Mouse (Mus musculus) regulatory T cell (primary cell): ENCODE results near the gene Ccdc85c.

Source experiments
- in situ Hi-C: fragments of 300-600 bp; cut with MboI, MseI; formaldehyde crosslinking; loops from one replicate; pipeline ENCODE4 v1.15.1; 2025; ENCODE audit warnings: high pct_unique_total_duplicates

Ccdc85c gene

DNA sequence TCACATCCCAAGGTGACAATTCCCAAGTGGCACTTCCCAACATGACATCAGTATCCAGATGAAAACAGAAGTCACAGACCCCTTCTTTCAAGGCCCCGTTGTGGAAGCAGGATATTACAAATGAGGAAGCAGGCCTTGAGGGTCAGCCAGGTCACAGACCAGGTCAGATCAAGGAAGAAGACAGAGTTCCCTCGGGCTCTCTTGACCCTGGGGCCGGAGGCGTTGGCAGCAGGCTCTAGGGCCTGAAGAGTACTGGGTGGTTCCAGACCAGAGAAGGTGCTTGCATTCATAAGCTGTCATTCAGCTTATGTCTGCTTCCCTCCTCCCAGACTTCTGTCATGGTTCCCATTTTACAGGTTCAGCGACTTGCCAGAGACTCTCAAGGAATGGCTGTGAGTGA lies 5.5 kb downstream of the Ccdc85c start:
- in situ Hi-C loops, result no loop called here

GRCm38 (mm10) chr12:108268970-108269369 lies 6.3 kb downstream of the Ccdc85c start:
- in situ Hi-C loops, result no loop called here

DNA sequence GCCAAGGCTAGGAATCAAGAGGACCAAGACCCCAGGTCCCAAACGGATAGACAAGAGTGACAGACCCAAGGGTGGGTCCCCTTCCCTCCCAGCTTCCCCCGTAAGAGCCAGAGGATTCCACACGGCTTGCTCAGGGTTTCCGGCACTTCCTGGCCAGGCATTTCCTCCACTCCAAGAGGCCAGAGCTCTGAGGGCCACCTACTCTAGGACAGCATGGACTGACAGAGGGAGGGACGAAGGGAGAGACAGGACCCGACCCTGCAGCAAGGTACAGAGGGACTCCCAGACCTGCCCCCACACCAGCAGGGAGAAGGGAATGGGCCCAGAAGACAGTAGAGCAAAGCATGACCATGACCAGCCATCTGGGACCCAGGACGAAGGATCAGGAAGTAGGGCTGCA lies 7.6 kb downstream of the Ccdc85c start:
- in situ Hi-C loops, result no loop called here

- in situ Hi-C loops, result no loop called here
Observed at GRCm38 (mm10) chr12:108265831-108266619, 9.2 kb downstream of the Ccdc85c start.

- in situ Hi-C loops, result no loop called here
Observed at GRCm38 (mm10) chr12:108264918-108265317, 10.3 kb downstream of the Ccdc85c start.

GRCm38 (mm10) chr12:108260950-108261349 lies 14.3 kb downstream of the Ccdc85c start:
- in situ Hi-C loops, result no loop called here

- in situ Hi-C loops, result no loop called here
Observed at GRCm38 (mm10) chr12:108259322-108260049, 15.7 kb downstream of the Ccdc85c start.

GRCm38 (mm10) chr12:108256734-108257133 lies 18.5 kb downstream of the Ccdc85c start:
- in situ Hi-C loops, result no loop called here

DNA sequence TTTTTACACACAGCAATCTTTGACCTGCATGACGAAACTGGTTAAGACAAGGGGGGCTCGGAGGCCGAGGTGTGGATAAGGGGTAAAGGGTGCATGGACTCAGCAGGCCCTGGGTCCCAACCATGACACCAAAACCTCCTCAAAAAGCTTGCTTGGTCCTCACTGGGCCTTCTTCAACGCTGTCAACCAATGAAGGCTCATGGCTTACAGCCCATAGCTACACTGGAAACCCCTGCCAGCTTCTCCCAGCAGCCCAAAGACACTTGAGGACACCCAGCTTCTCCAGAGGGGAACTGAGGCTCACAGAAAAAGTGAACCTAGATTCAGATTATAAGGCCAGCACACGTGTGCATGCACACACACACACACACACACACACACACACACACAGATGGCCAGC lies 19.3 kb downstream of the Ccdc85c start:
- in situ Hi-C loops, result no loop called here

- in situ Hi-C loops, result no loop called here
Observed at GRCm38 (mm10) chr12:108255511-108255919, 19.7 kb downstream of the Ccdc85c start.

GRCm38 (mm10) chr12:108253042-108253441 lies 22.2 kb downstream of the Ccdc85c start:
- in situ Hi-C loops, result no loop called here

DNA sequence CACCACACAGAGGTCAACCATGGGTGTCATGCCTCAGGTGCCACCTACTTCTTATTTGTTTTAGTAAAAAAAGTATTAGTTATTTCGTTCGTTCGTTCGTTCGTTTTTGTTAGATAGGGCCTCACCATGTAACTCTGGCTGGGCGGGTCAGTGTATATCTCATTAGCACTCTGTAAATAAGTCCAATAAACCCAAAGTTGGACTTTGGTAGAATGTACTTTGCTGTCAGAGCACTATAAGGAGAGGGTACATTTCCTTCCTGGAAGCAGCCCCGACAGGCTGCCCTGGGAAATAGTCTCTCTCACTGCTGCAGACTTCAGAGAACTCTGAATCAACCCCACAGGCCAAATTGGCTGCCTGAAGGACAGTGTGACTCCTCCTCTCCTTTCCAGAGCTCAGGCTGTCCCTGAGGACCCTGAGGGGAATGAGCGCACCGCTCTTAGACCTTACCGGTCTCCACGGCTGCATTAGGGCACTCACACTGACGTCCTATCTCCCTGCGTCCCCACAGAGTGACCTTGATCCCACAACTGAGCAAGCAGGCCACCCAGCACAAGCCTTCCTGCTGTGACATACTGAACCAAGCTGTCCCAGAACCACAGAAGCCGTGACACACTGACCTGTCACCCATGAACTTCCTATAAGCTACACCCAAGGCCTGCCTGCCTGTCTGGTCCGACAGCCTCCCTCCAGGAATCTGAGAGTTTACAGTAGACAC lies 23.2 kb downstream of the Ccdc85c start:
- in situ Hi-C loops, result no loop called here

DNA sequence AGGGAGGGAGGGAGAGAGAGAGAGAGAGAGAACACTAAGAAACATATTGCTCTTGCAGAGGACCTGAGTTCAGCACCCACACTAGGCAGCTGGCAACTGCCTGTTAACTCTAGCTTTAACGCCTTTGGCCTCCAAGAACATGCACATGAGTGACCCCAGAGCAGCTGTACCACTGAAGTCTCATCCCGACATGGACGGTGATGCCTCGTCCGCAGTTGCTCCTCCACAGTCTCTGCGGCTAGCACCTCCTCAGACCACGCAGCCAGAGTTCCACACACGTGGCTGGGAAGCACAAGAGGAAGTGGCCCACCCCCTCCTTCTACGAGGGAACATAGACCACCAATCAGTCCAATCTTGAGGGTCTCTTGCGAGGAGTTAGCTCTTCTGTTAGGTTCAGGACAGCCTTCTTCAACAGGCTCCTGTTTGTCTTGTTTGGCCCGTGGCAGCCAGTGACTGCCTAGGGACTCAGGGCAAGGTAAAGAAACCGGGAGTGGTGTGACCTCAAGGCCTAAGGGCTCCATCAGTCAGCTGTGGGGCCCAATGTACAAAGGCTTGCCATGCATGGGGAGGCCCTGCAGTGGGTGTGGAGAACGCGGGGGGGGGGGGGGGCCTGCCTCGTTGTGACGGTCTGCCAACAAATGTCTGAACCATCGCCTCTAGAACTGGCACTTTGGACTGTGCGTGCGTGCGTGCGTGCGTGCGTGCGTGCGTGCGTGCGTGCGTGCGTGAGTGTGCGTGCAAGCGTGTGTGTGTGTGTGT lies 24.0 kb downstream of the Ccdc85c start:
- in situ Hi-C loops, result no loop called here

DNA sequence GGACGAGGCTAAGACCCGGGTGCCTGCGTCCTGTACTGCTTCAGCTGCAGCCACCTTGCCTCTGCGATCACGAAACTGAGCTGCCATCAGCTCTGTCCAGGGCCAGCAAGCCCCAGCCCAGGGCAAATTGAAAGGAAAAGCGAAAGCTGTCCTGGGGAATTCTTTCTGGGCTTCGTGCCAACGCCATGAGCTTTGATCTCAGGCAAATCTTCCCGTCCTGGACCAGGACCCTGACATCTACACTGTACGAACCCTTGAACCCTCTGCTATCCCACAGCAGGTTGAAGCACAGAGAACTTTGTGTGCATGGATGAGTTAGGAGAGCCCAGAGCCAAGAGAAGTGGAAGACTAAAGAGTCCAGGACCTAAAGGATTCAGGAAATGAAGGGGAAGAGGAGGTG lies 25.7 kb downstream of the Ccdc85c start:
- in situ Hi-C loops, result loop anchor here (25.0 kb wide), 1 partner anchor 1913 kb away; no protein-coding TSS in a partner anchor

GRCm38 (mm10) chr12:108249019-108249418 lies 26.2 kb downstream of the Ccdc85c start:
- in situ Hi-C loops, result loop anchor here (25.0 kb wide), 1 partner anchor 1913 kb away; no protein-coding TSS in a partner anchor

DNA sequence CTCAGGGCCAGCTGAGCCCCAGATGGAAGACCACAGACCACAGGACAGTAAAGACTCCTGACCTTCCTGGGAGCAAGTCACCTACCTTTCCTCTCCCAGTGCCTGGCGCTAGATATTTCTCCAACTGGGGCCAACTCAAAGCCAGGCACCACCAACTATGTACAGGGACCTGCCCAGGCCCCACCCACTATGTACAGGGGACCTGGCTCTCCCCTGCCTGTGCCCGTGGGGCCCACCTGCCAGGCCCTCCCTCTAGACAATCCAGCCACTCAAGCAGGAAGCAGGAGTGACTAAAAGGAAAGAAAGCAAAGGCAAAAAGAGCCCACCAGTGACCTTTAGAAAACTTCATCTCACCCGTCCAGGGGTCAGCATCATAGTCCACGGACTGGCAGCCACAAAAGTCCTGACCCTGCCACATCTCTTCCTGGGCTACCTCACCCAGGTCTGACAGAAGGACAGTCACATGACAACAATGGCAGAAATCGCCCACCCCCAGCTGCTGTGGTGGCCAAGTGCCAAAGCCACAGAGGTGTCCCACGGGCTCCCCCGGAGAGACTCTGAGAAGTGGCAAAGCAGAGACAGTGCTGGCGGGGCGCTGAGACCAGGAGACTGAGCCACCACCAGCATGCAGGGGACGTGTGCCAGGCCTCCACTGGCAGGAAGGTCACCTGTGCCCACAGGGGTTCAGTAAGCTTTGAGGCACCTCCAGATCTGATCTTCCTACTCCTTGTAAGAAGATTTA lies 28.3 kb downstream of the Ccdc85c start:
- in situ Hi-C loops, result loop anchor here (25.0 kb wide), 1 partner anchor 1915 kb away; no protein-coding TSS in a partner anchor

- in situ Hi-C loops, result loop anchor here (25.0 kb wide), 1 partner anchor 1917 kb away; no protein-coding TSS in a partner anchor
Observed at GRCm38 (mm10) chr12:108245579-108245978, 29.6 kb downstream of the Ccdc85c start.

- in situ Hi-C loops, result loop anchor here (25.0 kb wide), 1 partner anchor 1918 kb away; no protein-coding TSS in a partner anchor
Observed at GRCm38 (mm10) chr12:108244778-108245177, 30.4 kb downstream of the Ccdc85c start.

DNA sequence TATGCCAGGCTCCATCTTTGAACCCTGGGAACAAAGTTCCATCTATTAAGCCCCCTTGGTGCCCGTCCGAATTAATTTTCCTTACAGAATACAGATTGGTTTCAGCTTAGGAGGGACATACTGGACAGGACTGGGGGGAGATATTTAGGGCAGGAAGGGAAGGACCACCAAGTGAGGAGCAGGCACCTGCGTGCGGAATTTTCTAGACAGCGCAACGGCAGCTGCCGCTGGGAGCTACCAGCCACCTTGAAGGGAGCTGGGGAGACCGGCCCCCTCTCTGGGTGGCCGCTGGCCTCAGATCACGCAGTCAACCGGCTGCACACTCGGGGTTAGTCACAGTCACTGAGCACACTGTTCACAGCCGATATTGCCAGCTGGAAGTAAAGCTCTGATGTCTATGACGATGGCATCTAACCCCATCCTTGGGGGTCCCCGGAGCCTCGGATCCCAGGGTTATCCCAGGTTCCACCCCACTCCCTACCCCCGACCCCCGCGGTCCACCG lies 32.9 kb downstream of the Ccdc85c start:
- in situ Hi-C loops, result loop anchor here (25.0 kb wide), 1 partner anchor 1920 kb away; no protein-coding TSS in a partner anchor

GRCm38 (mm10) chr12:108241626-108242025 lies 33.6 kb downstream of the Ccdc85c start:
- in situ Hi-C loops, result loop anchor here (25.0 kb wide), 1 partner anchor 1921 kb away; no protein-coding TSS in a partner anchor
